Mouse (Mus musculus): ENCODE data around the gene Rcor3. TPM values are rescaled to one million over a fixed set of nuclear protein-coding genes. Genes with fewer than 3 reads are reported as not detected.
A peak's percentile ranks its signal among the peaks of the same experiment; 100 is the strongest.

The Rcor3 gene
- polyA plus RNA-seq, 1 experiment from 2014 or later, result 31.1 TPM

- Histone ChIP-seq H3K9me3 (replicated peaks) (no peaks in the 10 kb centered on the region), H3K9ac (no peak overlapping the region), H3K36me3 (peaks cover 14% of the 10 kb centered on the region; the same call in 1 of the 2 replicates), H3K27me3 (no peaks in the 10 kb centered on the region), H3K4me2 (no peak overlapping the region), H3K4me1 (replicated peaks) (peaks cover 13% of the 10 kb centered on the region), H3K4me3 (no peak overlapping the region), H3K27ac (no peak overlapping the region)
- WGBS, result 56% methylated on average over 13 of the region's 13 CpGs
- no peak for ATAC-seq (replicated peaks; ENCODE audit: insufficient number of reproducible peaks, insufficient read depth, low FRiP score, low read depth)
Observed at GRCm38 (mm10) chr1:192094451-192095170, 43.3 kb downstream of the Rcor3 start.

- 31% methylated on average over 16 of the region's 16 CpGs for WGBS
- Histone ChIP-seq H3K4me3 (peak overlapping the region; percentile 60), H3K27me3 (no peaks in the 10 kb centered on the region), H3K36me3 (peaks cover 3% of the 10 kb centered on the region; the same call in 1 of the 2 replicates), H3K4me1 (replicated peaks) (peaks cover 20% of the 10 kb centered on the region), H3K4me2 (peak overlapping the region; percentile 79), H3K9me3 (replicated peaks) (no peaks in the 10 kb centered on the region), H3K27ac (peak overlapping the region; percentile 73; the same call in 1 of the 2 replicates), H3K9ac (no peak overlapping the region)
- peak; percentile 75 for ATAC-seq (replicated peaks; ENCODE audit: insufficient number of reproducible peaks, insufficient read depth, low FRiP score, low read depth)
Observed at GRCm38 (mm10) chr1:192092879-192093660, 44.8 kb downstream of the Rcor3 start.

GRCm38 (mm10) chr1:192091806-192092772 is 45.8 kb downstream of the Rcor3 start, which contains the start of gene Traf5:
Gene Traf5, minus strand, starts transcription at chr1:192092559.
- WGBS, result 2% methylated on average over 63 of the region's 63 CpGs
- H3K4me3 ChIP-seq, result peak within 1 kb of the TSS; percentile 60
- peak within 1 kb of the TSS; percentile 63 for H3K9ac ChIP-seq
- H3K9me3 ChIP-seq (replicated peaks), result no peaks in the 10 kb centered on the region
- peaks cover 23% of the 10 kb centered on the region for H3K4me1 ChIP-seq (replicated peaks)
- H3K36me3 ChIP-seq, result no peaks in the 10 kb centered on the region
- peak; percentile 97 for ATAC-seq (replicated peaks; ENCODE audit: insufficient number of reproducible peaks, insufficient read depth, low FRiP score, low read depth)
- H3K27me3 ChIP-seq, result no peaks in the 10 kb centered on the region
- H3K27ac ChIP-seq, result peak within 1 kb of the TSS; percentile 73
- peak within 1 kb of the TSS; percentile 79 for H3K4me2 ChIP-seq

- peak overlapping the region; percentile 35; the same call in 1 of the 2 replicates for H3K9ac ChIP-seq
Observed at GRCm38 (mm10) chr1:192090689-192091567, 46.9 kb downstream of the Rcor3 start.

GRCm38 (mm10) chr1:192090281-192090680 is 47.6 kb downstream of the Rcor3 start:
- H3K9me3 ChIP-seq (replicated peaks), result no peaks in the 10 kb centered on the region
- H3K9ac ChIP-seq, result no peak overlapping the region
- peaks cover 36% of the 10 kb centered on the region for H3K4me1 ChIP-seq (replicated peaks)
- H3K4me3 ChIP-seq, result no peak overlapping the region
- H3K4me2 ChIP-seq, result peak overlapping the region; percentile 79
- H3K27ac ChIP-seq, result no peak overlapping the region
- H3K27me3 ChIP-seq, result no peaks in the 10 kb centered on the region
- no peaks in the 10 kb centered on the region for H3K36me3 ChIP-seq
- ATAC-seq (replicated peaks; ENCODE audit: insufficient number of reproducible peaks, insufficient read depth, low FRiP score, low read depth), result no peak
- WGBS, result 79% methylated on average over 3 of the region's 3 CpGs

More at GRCm38 (mm10) chr1:192090689-192091567, 46.9 kb downstream of the Rcor3 start:
- Histone ChIP-seq H3K4me2 (peak overlapping the region; percentile 79), H3K4me1 (replicated peaks) (peaks cover 34% of the 10 kb centered on the region), H3K4me3 (peak overlapping the region; percentile 60), H3K9me3 (replicated peaks) (no peaks in the 10 kb centered on the region), H3K36me3 (no peaks in the 10 kb centered on the region), H3K27ac (no peak overlapping the region), H3K27me3 (no peaks in the 10 kb centered on the region)
- no peak for ATAC-seq (replicated peaks; ENCODE audit: insufficient number of reproducible peaks, insufficient read depth, low FRiP score, low read depth)
- 66% methylated on average over 11 of the region's 11 CpGs for WGBS

GRCm38 (mm10) chr1:192089208-192090166 is 48.4 kb downstream of the Rcor3 start:
- 70% methylated on average over 9 of the region's 9 CpGs for WGBS
- Histone ChIP-seq H3K27me3 (no peaks in the 10 kb centered on the region), H3K27ac (no peak overlapping the region)

GRCm38 (mm10) chr1:192088011-192088410 is 49.9 kb downstream of the Rcor3 start:
- 81% methylated on average over 4 of the region's 4 CpGs for WGBS
- no peak overlapping the region for H3K4me2 ChIP-seq

More at GRCm38 (mm10) chr1:192089208-192090166, 48.4 kb downstream of the Rcor3 start:
- Histone ChIP-seq H3K4me3 (no peak overlapping the region), H3K9ac (no peak overlapping the region), H3K9me3 (replicated peaks) (no peaks in the 10 kb centered on the region), H3K4me2 (no peak overlapping the region), H3K36me3 (no peaks in the 10 kb centered on the region), H3K4me1 (replicated peaks) (peaks cover 36% of the 10 kb centered on the region)
- ATAC-seq (replicated peaks; ENCODE audit: insufficient number of reproducible peaks, insufficient read depth, low FRiP score, low read depth), result no peak

GRCm38 (mm10) chr1:192087098-192087497 is 50.8 kb downstream of the Rcor3 start:
- Histone ChIP-seq H3K9ac (no peak overlapping the region), H3K4me1 (replicated peaks) (peaks cover 36% of the 10 kb centered on the region), H3K36me3 (peaks cover 4% of the 10 kb centered on the region; the same call in 1 of the 2 replicates), H3K27me3 (no peaks in the 10 kb centered on the region), H3K9me3 (replicated peaks) (peaks cover 2% of the 10 kb centered on the region), H3K27ac (no peak overlapping the region), H3K4me2 (no peak overlapping the region), H3K4me3 (no peak overlapping the region)
- ATAC-seq (replicated peaks; ENCODE audit: insufficient number of reproducible peaks, insufficient read depth, low FRiP score, low read depth), result no peak
- 54% methylated on average over 4 of the region's 4 CpGs for WGBS

More at GRCm38 (mm10) chr1:192088011-192088410, 49.9 kb downstream of the Rcor3 start:
- H3K27me3 ChIP-seq, result no peaks in the 10 kb centered on the region
- no peak overlapping the region for H3K27ac ChIP-seq
- H3K9me3 ChIP-seq (replicated peaks), result no peaks in the 10 kb centered on the region
- H3K9ac ChIP-seq, result no peak overlapping the region
- no peaks in the 10 kb centered on the region for H3K36me3 ChIP-seq
- peaks cover 36% of the 10 kb centered on the region for H3K4me1 ChIP-seq (replicated peaks)
- H3K4me3 ChIP-seq, result no peak overlapping the region
- ATAC-seq (replicated peaks; ENCODE audit: insufficient number of reproducible peaks, insufficient read depth, low FRiP score, low read depth), result no peak

- Histone ChIP-seq H3K4me2 (no peak overlapping the region), H3K9me3 (replicated peaks) (peaks cover 8% of the 10 kb centered on the region)
- WGBS, result 80% methylated on average over 12 of the region's 12 CpGs
Observed at GRCm38 (mm10) chr1:192086279-192087037, 51.4 kb downstream of the Rcor3 start.

More at GRCm38 (mm10) chr1:192086279-192087037, 51.4 kb downstream of the Rcor3 start:
- Histone ChIP-seq H3K4me3 (no peak overlapping the region), H3K9ac (no peak overlapping the region), H3K4me1 (replicated peaks) (peaks cover 36% of the 10 kb centered on the region), H3K27ac (no peak overlapping the region), H3K36me3 (peaks cover 9% of the 10 kb centered on the region; the same call in 1 of the 2 replicates), H3K27me3 (no peaks in the 10 kb centered on the region)
- no peak for ATAC-seq (replicated peaks; ENCODE audit: insufficient number of reproducible peaks, insufficient read depth, low FRiP score, low read depth)
